Mouse (Mus musculus) thymus, postnatal 4 days (tissue): Measurements from ENCODE around the gene Nfxl1.

ENCODE experiments used
- DNase-seq: peaks from one replicate; pipeline ENCODE4 v3.0.0; 2021

Gene Nfxl1

DNA sequence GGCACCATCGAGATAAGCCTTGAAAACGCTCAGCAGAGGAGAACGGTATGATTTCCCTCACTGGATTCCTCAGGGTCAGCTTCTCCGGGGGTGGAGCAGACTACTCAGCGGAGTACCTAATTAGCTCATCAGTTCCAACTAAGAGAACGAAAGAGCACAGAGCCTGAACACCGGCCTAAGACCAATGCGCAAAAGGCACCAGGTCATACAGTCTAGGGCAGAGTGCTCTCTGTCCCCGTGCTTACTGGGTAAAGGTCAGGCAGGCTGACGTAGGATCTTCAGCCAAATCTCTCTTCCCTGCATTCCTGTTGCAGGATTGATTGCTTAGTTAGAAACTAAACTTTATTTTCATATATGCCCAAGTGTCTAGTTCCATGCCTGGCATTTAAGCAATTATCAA lies 61.2 kb downstream of the Nfxl1 start:
- DNase-seq = no peak

GRCm38 (mm10) chr5:72496756-72497155 lies 62.7 kb downstream of the Nfxl1 start:
- DNase-seq = no peak

DNA sequence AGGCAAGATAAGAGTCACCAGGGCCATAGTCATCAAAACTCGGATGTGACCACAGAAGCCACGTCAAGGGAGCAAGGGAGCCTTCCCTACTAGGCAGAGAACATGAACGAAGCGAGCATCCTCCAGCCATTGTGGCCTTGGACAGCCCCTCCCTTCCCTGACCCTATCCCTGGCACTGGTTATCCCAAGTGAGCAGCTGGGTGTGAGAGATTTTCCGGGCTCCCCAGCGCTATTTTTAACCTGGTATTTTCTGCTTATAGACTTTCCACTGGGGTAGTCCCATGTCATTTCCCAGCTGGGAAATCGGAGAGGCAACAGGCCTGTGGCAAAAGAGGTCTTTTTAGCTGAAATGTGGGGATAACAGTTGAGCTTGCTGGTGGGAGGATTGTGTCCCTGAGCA lies 65.6 kb downstream of the Nfxl1 start:
- no peak for DNase-seq

GRCm38 (mm10) chr5:72491232-72491631 lies 68.3 kb downstream of the Nfxl1 start:
- DNase-seq = no peak

- DNase-seq = no peak
These were observed 79.0 kb downstream of the Nfxl1 start for GRCm38 (mm10) chr5:72480456-72480855.

DNA sequence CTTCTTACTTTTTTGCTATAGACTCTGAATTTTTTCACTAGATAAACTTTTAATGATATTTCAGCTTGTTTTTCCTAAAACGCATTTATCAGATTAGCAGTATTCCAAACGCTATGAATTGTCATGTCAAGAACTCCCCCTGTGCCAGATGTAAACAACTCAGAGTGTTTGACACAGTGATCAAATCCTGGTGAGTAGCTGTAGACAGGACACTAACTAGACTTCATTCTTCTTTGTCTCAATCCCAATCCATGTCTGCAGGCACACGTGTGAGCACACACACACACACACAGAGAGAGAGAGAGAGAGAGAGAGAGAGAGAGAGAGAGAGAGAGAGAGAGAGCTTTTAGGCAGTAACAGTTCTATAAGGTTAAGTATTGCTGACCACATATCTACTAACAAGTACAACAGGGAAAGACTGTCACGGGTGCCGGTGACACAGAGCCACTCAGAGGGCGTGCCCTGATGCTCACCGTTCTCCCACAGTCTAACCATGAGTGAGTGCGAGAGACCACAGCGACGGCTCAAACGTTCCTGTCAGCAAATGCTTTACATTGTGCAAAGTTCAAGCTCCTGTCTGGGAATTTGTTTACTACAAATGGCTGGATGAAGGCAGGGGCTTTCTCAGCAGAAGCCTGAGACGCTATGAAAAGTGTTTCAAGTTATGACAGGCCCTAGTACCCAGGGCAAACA lies 87.0 kb downstream of the Nfxl1 start:
- no peak for DNase-seq

- no peak for DNase-seq
These were observed 87.7 kb downstream of the Nfxl1 start for GRCm38 (mm10) chr5:72471746-72472145.

- DNase-seq = no peak
These were observed 94.6 kb downstream of the Nfxl1 start for GRCm38 (mm10) chr5:72464932-72465331.
